ENCODE assay signal across 8 mouse cellular contexts in genomic region chr19:6306586-6306985, GRCm38 (mm10). TPM values are rescaled to one million over a fixed set of nuclear protein-coding genes. Genes with fewer than 3 reads are reported as not detected.
DNase-seq lines count a peak whose midpoint lies in the region; ATAC-seq and TF ChIP-seq lines count a peak whose summit lies in the region.

No protein-coding gene starts in this region.

- peak overlapping the region; percentile 56 for H3K4me3 ChIP-seq in bone marrow macrophage, adult 2 months (ENCODE audit: insufficient read depth, low read length)
- H3K4me3 ChIP-seq in embryonic fibroblast, embryonic 13.5 days (ENCODE audit: insufficient read depth, low read length), result peak overlapping the region; percentile 65
- peak overlapping the region; percentile 68 for H3K4me3 ChIP-seq in heart, embryonic 15.5 days

- H3K9me3 ChIP-seq in heart, embryonic 15.5 days (replicated peaks), result no peaks in the 10 kb centered on the region

- H3K27ac ChIP-seq in bone marrow macrophage, adult 2 months (ENCODE audit: insufficient read depth, low read depth, low read length), result no peak overlapping the region
- H3K27ac ChIP-seq in embryonic fibroblast, embryonic 13.5 days (ENCODE audit: insufficient read depth, low read length), result peak overlapping the region; percentile 73
- peak overlapping the region; percentile 83 for H3K27ac ChIP-seq in heart, embryonic 15.5 days

- H3K9ac ChIP-seq in heart, embryonic 15.5 days, result peak overlapping the region; percentile 73

- peak; percentile 57 for DNase-seq in MEL-GATA-1-ER (ENCODE audit: extremely low read depth, low read depth)
- peak; percentile 92 for DNase-seq in kidney, postnatal 10 days
- peak; percentile 36 for DNase-seq in right cerebral cortex, postnatal 25 days
- DNase-seq in urinary bladder, postnatal 4 days (ENCODE audit: low spot score in 2 of 2), result peak; percentile 78 to 88

- peak overlapping the region; percentile 78 for H3K4me2 ChIP-seq in heart, embryonic 15.5 days

- peak; percentile 36 for ATAC-seq in heart, embryonic 15.5 days (replicated peaks; ENCODE audit: insufficient number of reproducible peaks, insufficient read depth, low FRiP score, low read depth)
- ATAC-seq in megakaryocyte, adult 5-6 weeks (ENCODE audit: poor library complexity, severe bottlenecking), result peak; percentile 73

- TF ChIP-seq CTCF in bone marrow macrophage, adult 2 months (IDR thresholded peaks at IDR 0.05; ENCODE audit: low read depth, low read length), result peak; percentile 72
- peak; percentile 64 for TF ChIP-seq CTCF in embryonic fibroblast, embryonic 13.5 days (IDR thresholded peaks at IDR 0.05; ENCODE audit: borderline replicate concordance, insufficient read depth, low read length)

- peaks cover 3% of the 10 kb centered on the region; the same call in 1 of the 2 replicates for H3K36me3 ChIP-seq in heart, embryonic 15.5 days

- under 1% methylated on average over 25 of the region's 34 CpGs for WGBS in heart, embryonic 15.5 days

- peaks cover 28% of the 10 kb centered on the region for H3K4me1 ChIP-seq in bone marrow macrophage, adult 2 months (ENCODE audit: control insufficient read depth, insufficient read depth, low read length)
- peaks cover 7% of the 10 kb centered on the region; the same call in 1 of the 2 replicates for H3K4me1 ChIP-seq in embryonic fibroblast, embryonic 13.5 days (ENCODE audit: control insufficient read depth, insufficient read depth, low read length)
- peaks cover 31% of the 10 kb centered on the region for H3K4me1 ChIP-seq in heart, embryonic 15.5 days (replicated peaks)

- TF ChIP-seq POLR2A in bone marrow macrophage, adult 2 months (IDR thresholded peaks at IDR 0.05; ENCODE audit: borderline replicate concordance, low read depth, low read length), result no peak
- TF ChIP-seq POLR2A in embryonic fibroblast, embryonic 13.5 days (IDR thresholded peaks at IDR 0.05; ENCODE audit: low read depth, low read length), result peak; percentile 50; the same call in 1 of the 2 replicates

- H3K27me3 ChIP-seq in heart, embryonic 15.5 days, result no peaks in the 10 kb centered on the region

RNA-seq across cellular contexts. Expression of gene Cdc42bpg, which starts 0.3 kb away (rescaled TPM):
- polyA plus RNA-seq in bone marrow macrophage, adult 2 months (2012; ENCODE audit: insufficient read depth, insufficient read length, missing spikeins), result 6.9 and 7.0 TPM in 2 replicates
- 17.0 and 18.6 TPM in 2 replicates for polyA plus RNA-seq in embryonic fibroblast, embryonic 13.5 days (2011; ENCODE audit: insufficient read length, low read depth, missing spikeins)
- 0.30 and 0.60 TPM in 2 replicates for polyA plus RNA-seq in heart, embryonic 15.5 days (2015; fragmentation: Nextera tagmentation; extraction: Ambion mirVana)
- 0.56 and 0.68 TPM in 2 replicates for total RNA-seq in megakaryocyte, adult 5-6 weeks (2015)
- total RNA-seq in megakaryocyte, adult 5-6 weeks (2017), result 0.88 and 1.3 TPM in 2 replicates

RNA-seq across cellular contexts. Expression of gene Men1, which starts 28.2 kb away (rescaled TPM):
- polyA plus RNA-seq in bone marrow macrophage, adult 2 months (2012; ENCODE audit: insufficient read depth, insufficient read length, missing spikeins), result 28.1 and 29.1 TPM in 2 replicates
- polyA plus RNA-seq in embryonic fibroblast, embryonic 13.5 days (2011; ENCODE audit: insufficient read length, low read depth, missing spikeins), result 36.1 and 37.5 TPM in 2 replicates
- polyA plus RNA-seq in heart, embryonic 15.5 days (2015; fragmentation: Nextera tagmentation; extraction: Ambion mirVana), result 36.1 and 50.6 TPM in 2 replicates
- 15.1 and 16.6 TPM in 2 replicates for total RNA-seq in megakaryocyte, adult 5-6 weeks (2015)
- 19.2 and 20.7 TPM in 2 replicates for total RNA-seq in megakaryocyte, adult 5-6 weeks (2017)

RNA-seq across cellular contexts. Expression of gene Ehd1, which starts 30.1 kb away (rescaled TPM):
- polyA plus RNA-seq in bone marrow macrophage, adult 2 months (2012; ENCODE audit: insufficient read depth, insufficient read length, missing spikeins), result 91.9 and 96.3 TPM in 2 replicates
- polyA plus RNA-seq in embryonic fibroblast, embryonic 13.5 days (2011; ENCODE audit: insufficient read length, low read depth, missing spikeins), result 72.9 and 96.4 TPM in 2 replicates
- 54.1 and 66.8 TPM in 2 replicates for polyA plus RNA-seq in heart, embryonic 15.5 days (2015; fragmentation: Nextera tagmentation; extraction: Ambion mirVana)
- total RNA-seq in megakaryocyte, adult 5-6 weeks (2015), result 19.3 and 27.1 TPM in 2 replicates
- total RNA-seq in megakaryocyte, adult 5-6 weeks (2017), result 24.0 and 34.8 TPM in 2 replicates

RNA-seq across cellular contexts. Expression of gene Map4k2, which starts 34.3 kb away (rescaled TPM):
- polyA plus RNA-seq in bone marrow macrophage, adult 2 months (2012; ENCODE audit: insufficient read depth, insufficient read length, missing spikeins), result 57.4 and 58.5 TPM in 2 replicates
- 18.0 and 24.3 TPM in 2 replicates for polyA plus RNA-seq in embryonic fibroblast, embryonic 13.5 days (2011; ENCODE audit: insufficient read length, low read depth, missing spikeins)
- 12.6 and 17.9 TPM in 2 replicates for polyA plus RNA-seq in heart, embryonic 15.5 days (2015; fragmentation: Nextera tagmentation; extraction: Ambion mirVana)
- total RNA-seq in megakaryocyte, adult 5-6 weeks (2015), result 35.0 and 43.3 TPM in 2 replicates
- total RNA-seq in megakaryocyte, adult 5-6 weeks (2017), result 66.3 and 79.6 TPM in 2 replicates

RNA-seq across cellular contexts. Expression of gene Sf1, which starts 56.9 kb away (rescaled TPM):
- polyA plus RNA-seq in bone marrow macrophage, adult 2 months (2012; ENCODE audit: insufficient read depth, insufficient read length, missing spikeins), result 159 and 170 TPM in 2 replicates
- 186 and 226 TPM in 2 replicates for polyA plus RNA-seq in embryonic fibroblast, embryonic 13.5 days (2011; ENCODE audit: insufficient read length, low read depth, missing spikeins)
- polyA plus RNA-seq in heart, embryonic 15.5 days (2015; fragmentation: Nextera tagmentation; extraction: Ambion mirVana), result 79.0 and 98.4 TPM in 2 replicates
- 164 and 205 TPM in 2 replicates for total RNA-seq in megakaryocyte, adult 5-6 weeks (2015)
- total RNA-seq in megakaryocyte, adult 5-6 weeks (2017), result 179 and 212 TPM in 2 replicates

Comparison
In these comparisons a context has a peak if more than half of its experiments do, and no peak if none do; other contexts are left out.
1. DNase-seq: peak in every context shown above with its lines; median percentile 92 in kidney, postnatal 10 days; 83 in urinary bladder, postnatal 4 days; 57 in MEL-GATA-1-ER; 36 in right cerebral cortex, postnatal 25 days.